Mouse (Mus musculus) layer of hippocampus, postnatal 14 days (tissue): ENCODE measurements around the gene Gm9803. TPM values are rescaled to one million over a fixed set of nuclear protein-coding genes. Genes with fewer than 3 reads are reported as not detected.
A peak's percentile ranks its signal among the peaks of the same experiment; 100 is the strongest.
"Not testable (repeated sequence)": the region's sequence is repeated elsewhere in the genome, so short reads cannot be mapped to it uniquely, and the experiment has no call there.

Source experiments
- DNase-seq, 2 experiments: peaks; one replicate each; pipeline ENCODE4 v3.0.0; 2021 to 2022; ENCODE audit warnings: low spot score in 2 of 2, mixed read lengths in 1 of 2
- long read RNA-seq, 2 experiments: library from polyadenylated mRNA; stranded (forward); transcript quantifications; one replicate each; pipeline ENCODE4 v2.0.0; 2021
- total RNA-seq, 2 experiments: library from RNA; stranded (reverse); gene quantifications; 2 replicates each; pipeline ENCODE4 v1.2.3; 2021

The Gm9803 gene
- 10 to 100 TPM in 1 of 2 experiments, not detected in 1; 10.7 TPM for total RNA-seq
- long read RNA-seq, experiment 1, partial matches to known transcripts: 0 of 1 reads
- long read RNA-seq, experiment 1, other reads (novel, unspliced or antisense): 0 of 1 reads
- long read RNA-seq, experiment 2, partial matches to known transcripts: 0 of 3 reads
- long read RNA-seq, experiment 2, other reads (novel, unspliced or antisense): 0 of 3 reads

- DNase-seq: not testable (repeated sequence)
Observed at GRCm38 (mm10) chr10:43523931-43524330, at the start of gene Gm9803. Gene Gm9803, plus strand, starts transcription at chr10:43524084.

GRCm38 (mm10) chr10:43475376-43475775 is 48.5 kb upstream of the Gm9803 start:
- peak; percentile 19 to 20 for DNase-seq

- DNase-seq: no peak
Observed at GRCm38 (mm10) chr10:43477459-43477858, 46.4 kb upstream of the Gm9803 start.

GRCm38 (mm10) chr10:43477865-43478681 is 45.8 kb upstream of the Gm9803 start:
- peak; percentile 36 to 48 for DNase-seq

- peak; percentile 53 to 61 for DNase-seq
Observed at GRCm38 (mm10) chr10:43478751-43479435, 45.0 kb upstream of the Gm9803 start, which contains the start of gene Bend3. Gene Bend3, plus strand, starts transcription at chr10:43478831.

- peak; percentile 72 to 82 for DNase-seq
Observed at GRCm38 (mm10) chr10:43479436-43480157, 44.3 kb upstream of the Gm9803 start.

GRCm38 (mm10) chr10:43480227-43480849 is 43.5 kb upstream of the Gm9803 start:
- DNase-seq: no peak

GRCm38 (mm10) chr10:43481179-43481578 is 42.7 kb upstream of the Gm9803 start:
- DNase-seq: no peak

- no peak for DNase-seq
Observed at GRCm38 (mm10) chr10:43482021-43482420, 41.9 kb upstream of the Gm9803 start.

GRCm38 (mm10) chr10:43483426-43483995 is 40.4 kb upstream of the Gm9803 start:
- DNase-seq: no peak

GRCm38 (mm10) chr10:43485751-43486268 is 38.1 kb upstream of the Gm9803 start:
- DNase-seq: no peak

- no peak for DNase-seq
Observed at GRCm38 (mm10) chr10:43487441-43488010, 36.4 kb upstream of the Gm9803 start.

GRCm38 (mm10) chr10:43488258-43488657 is 35.6 kb upstream of the Gm9803 start:
- DNase-seq: no peak

GRCm38 (mm10) chr10:43489139-43489538 is 34.7 kb upstream of the Gm9803 start:
- no peak for DNase-seq

GRCm38 (mm10) chr10:43489550-43489949 is 34.3 kb upstream of the Gm9803 start:
- DNase-seq: no peak

GRCm38 (mm10) chr10:43490034-43490433 is 33.9 kb upstream of the Gm9803 start:
- no peak for DNase-seq

GRCm38 (mm10) chr10:43490846-43491245 is 33.0 kb upstream of the Gm9803 start:
- no peak for DNase-seq

- no peak for DNase-seq
Observed at GRCm38 (mm10) chr10:43502599-43502998, 21.3 kb upstream of the Gm9803 start.

- no peak for DNase-seq
Observed at GRCm38 (mm10) chr10:43504291-43504690, 19.6 kb upstream of the Gm9803 start.

GRCm38 (mm10) chr10:43507051-43507450 is 16.8 kb upstream of the Gm9803 start:
- DNase-seq: no peak
